Mouse (Mus musculus) intestine, embryonic 14.5 days (tissue): Measurements from ENCODE around the gene Pcp4l1. TPM values are rescaled to one million over a fixed set of nuclear protein-coding genes. Genes with fewer than 3 reads are reported as not detected.
A peak's percentile ranks its signal among the peaks of the same experiment; 100 is the strongest.

Source experiments
- ATAC-seq: fragments of 200-750 bp; cut with Nextera tagmentation; replicated peaks from 2 replicates; pipeline ENCODE4 v1.8.0; 2017; ENCODE audit warnings: low read depth, moderate number of reproducible peaks, moderate TSS enrichment, moderate library complexity; ENCODE audit not compliant: low FRiP score, low TSS enrichment
- DNase-seq: peaks from one replicate; pipeline ENCODE4 v3.0.0-alpha.2; 2018; ENCODE audit warnings: low spot score
- H3K27ac ChIP-seq: fragments of 300-500 bp; sonication (generic); 2 replicates; pipeline ENCODE4 v1.5.1; 2014; ENCODE audit warnings: low read depth, mild to moderate bottlenecking, control low read depth
- H3K27me3 ChIP-seq: fragments of 300-500 bp; sonication (generic); replicated peaks from 2 replicates; pipeline ENCODE4 v1.6.1; 2014; ENCODE audit warnings: low read length, control low read depth; ENCODE audit not compliant: control insufficient read depth, insufficient read depth
- H3K36me3 ChIP-seq: fragments of 300-500 bp; sonication (generic); 2 replicates; pipeline ENCODE4 v1.6.1; 2014; ENCODE audit warnings: low read length, control low read depth; ENCODE audit not compliant: control insufficient read depth, insufficient read depth
- H3K4me1 ChIP-seq: fragments of 300-500 bp; sonication (generic); replicated peaks from 2 replicates; pipeline ENCODE4 v1.6.1; 2014; ENCODE audit warnings: low read length, control low read depth, mixed read lengths; ENCODE audit not compliant: control insufficient read depth, insufficient read depth
- H3K4me2 ChIP-seq: fragments of 300-500 bp; sonication (generic); 2 replicates; pipeline ENCODE4 v1.6.1; 2014; ENCODE audit warnings: low read length
- H3K4me3 ChIP-seq: fragments of 300-500 bp; sonication (generic); 2 replicates; pipeline ENCODE4 v1.5.1; 2014; ENCODE audit warnings: low read depth, low read length, control low read depth, mixed read lengths
- H3K9ac ChIP-seq: fragments of 300-500 bp; sonication (generic); 2 replicates; pipeline ENCODE4 v1.6.1; 2014; ENCODE audit warnings: mild to moderate bottlenecking, low read length
- H3K9me3 ChIP-seq: fragments of 300-500 bp; sonication (generic); 2 replicates; pipeline ENCODE4 v1.6.1; 2016; ENCODE audit warnings: low read length, control low read depth; ENCODE audit not compliant: control insufficient read depth
- WGBS: fragments of 180-500 bp; shearing (Covaris S2); extraction: QIAGEN DNeasy Blood & Tissue Kit; methylation state at CpG from one replicate; pipeline ENCODE4 v1.1.7; 2014; 5-methylcytosine and 5-hydroxymethylcytosine counted together
- polyA plus RNA-seq: library from polyadenylated mRNA; unstranded; fragments of >200 nt; fragmentation: Nextera tagmentation; extraction: Ambion mirVana; gene quantifications from 2 replicates; pipeline ENCODE4 v1.2.1, GENCODE M21; 2014

Gene Pcp4l1
- polyA plus RNA-seq, 1 experiment from 2014 or later = 21.9 TPM

DNA sequence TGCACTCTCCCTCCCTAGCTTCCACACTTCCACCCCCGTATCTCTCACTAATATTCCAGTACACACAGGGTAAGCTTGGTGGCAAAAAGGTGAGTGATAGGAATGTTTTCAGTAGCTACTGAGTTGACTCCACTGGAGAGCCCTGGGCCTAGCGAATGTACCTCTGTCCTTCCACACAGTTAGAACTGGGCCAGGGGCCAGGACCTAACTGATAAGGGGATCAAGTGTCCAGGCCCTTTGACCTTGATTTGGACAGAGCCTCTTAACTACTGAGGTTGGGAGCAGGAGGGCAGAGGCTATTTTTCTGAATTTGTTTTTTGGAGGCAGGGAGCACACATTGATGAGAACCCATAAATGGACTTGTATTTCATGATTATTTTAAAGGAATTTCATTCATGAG is 27.7 kb upstream of the Pcp4l1 start:
- peaks cover 16% of the 10 kb centered on the region for H3K36me3 ChIP-seq
- DNase-seq = no peak
- H3K27me3 ChIP-seq = no peaks in the 10 kb centered on the region
- H3K4me2 ChIP-seq = no peak overlapping the region
- no peak for ATAC-seq
- 70% methylated on average over 2 of the region's 2 CpGs for WGBS
- peaks cover 10% of the 10 kb centered on the region for H3K4me1 ChIP-seq
- no peak overlapping the region for H3K9ac ChIP-seq
- no peaks in the 10 kb centered on the region for H3K9me3 ChIP-seq
- H3K27ac ChIP-seq = no peak overlapping the region
- H3K4me3 ChIP-seq = no peak overlapping the region

DNA sequence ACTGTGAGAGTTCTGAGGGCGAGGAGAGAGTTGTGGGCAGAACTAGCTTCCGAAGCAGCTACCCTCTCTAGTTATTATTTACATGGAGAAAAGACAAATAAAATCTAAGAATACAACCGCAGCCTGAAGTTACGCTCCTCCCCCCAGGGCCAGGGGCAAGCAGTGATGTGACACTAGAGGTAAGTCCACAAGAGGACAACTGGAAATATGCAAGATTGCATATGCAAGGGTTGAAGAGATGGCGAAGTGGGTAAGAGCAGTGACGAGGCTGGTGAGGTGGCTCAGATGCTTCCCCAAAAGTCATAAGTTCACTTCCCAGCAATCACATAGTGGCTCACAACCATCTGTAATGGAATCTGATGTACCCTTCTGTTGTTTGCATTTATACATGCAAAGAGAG is 27.1 kb upstream of the Pcp4l1 start:
- no peaks in the 10 kb centered on the region for H3K27me3 ChIP-seq
- ATAC-seq (no peak), DNase-seq (peak; percentile 56)
- no peaks in the 10 kb centered on the region for H3K9me3 ChIP-seq
- 0 out of 2 replicates have a peak overlapping the region, but pooled peaks have one; percentile 70 for H3K4me3 ChIP-seq
- peaks cover 10% of the 10 kb centered on the region for H3K4me1 ChIP-seq
- peak overlapping the region; percentile 67 for H3K27ac ChIP-seq
- no peak overlapping the region for H3K9ac ChIP-seq
- peaks cover 17% of the 10 kb centered on the region for H3K36me3 ChIP-seq
- WGBS = 79% methylated on average over 6 of the region's 6 CpGs
- H3K4me2 ChIP-seq = peak overlapping the region; percentile 93

DNA sequence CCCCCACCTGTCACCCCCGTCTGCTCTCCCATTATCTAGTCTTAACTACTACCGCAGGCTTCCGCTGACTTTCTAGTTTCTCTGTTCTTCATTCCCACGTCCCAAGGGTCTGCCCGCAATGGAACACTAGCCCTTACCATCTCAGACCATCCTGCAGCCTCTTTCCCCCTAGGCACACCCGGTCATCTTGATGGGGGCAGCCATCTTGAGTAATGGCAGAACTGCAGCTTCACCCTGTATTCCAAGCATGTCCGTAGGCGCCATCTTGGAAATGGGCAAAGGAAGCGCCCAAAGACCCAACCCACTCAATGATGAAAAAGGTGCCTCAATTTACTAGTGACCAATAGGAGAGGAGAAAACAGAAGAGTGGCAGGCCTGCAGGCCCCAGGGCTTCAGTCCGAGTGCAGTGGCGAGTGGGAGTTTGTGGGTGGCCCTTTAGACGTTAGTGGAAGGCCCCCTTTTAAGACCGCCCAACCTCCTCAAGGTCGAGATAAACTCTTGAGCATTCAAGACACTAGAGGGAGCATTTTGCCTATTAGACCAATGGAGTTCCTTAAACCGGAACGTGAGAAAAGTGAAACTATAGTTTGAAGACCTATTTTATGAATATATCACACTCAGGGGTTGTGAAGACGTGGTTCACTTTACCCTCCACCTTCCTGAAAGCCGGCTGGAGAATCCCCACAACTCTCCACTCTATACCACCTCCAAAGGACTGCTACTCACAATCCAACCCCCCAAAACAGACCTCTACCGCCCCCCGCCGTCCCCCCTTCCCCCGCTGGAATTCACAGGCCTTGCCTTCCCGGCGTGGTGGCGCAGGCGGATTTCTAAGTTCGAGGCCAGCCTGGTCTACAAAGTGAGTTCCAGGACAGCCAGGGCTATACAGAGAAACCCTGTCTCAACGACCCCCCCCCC is 26.4 kb upstream of the Pcp4l1 start, which contains the start of gene Tomm40l:
TSS of gene Tomm40l (minus strand) at position 277 of the 918 bp plus-strand sequence.
- H3K9ac ChIP-seq = peak within 1 kb of the TSS; percentile 45
- DNase-seq (peak; percentile 88), ATAC-seq (peak; percentile 97)
- H3K27me3 ChIP-seq = no peaks in the 10 kb centered on the region
- H3K4me2 ChIP-seq = peak within 1 kb of the TSS; percentile 93
- H3K36me3 ChIP-seq = peaks cover 17% of the 10 kb centered on the region
- H3K4me1 ChIP-seq = peaks cover 10% of the 10 kb centered on the region
- H3K9me3 ChIP-seq = no peaks in the 10 kb centered on the region
- 1% methylated on average over 28 of the region's 28 CpGs for WGBS
- H3K4me3 ChIP-seq = peak within 1 kb of the TSS; percentile 70
- H3K27ac ChIP-seq = peak within 1 kb of the TSS; percentile 67

DNA sequence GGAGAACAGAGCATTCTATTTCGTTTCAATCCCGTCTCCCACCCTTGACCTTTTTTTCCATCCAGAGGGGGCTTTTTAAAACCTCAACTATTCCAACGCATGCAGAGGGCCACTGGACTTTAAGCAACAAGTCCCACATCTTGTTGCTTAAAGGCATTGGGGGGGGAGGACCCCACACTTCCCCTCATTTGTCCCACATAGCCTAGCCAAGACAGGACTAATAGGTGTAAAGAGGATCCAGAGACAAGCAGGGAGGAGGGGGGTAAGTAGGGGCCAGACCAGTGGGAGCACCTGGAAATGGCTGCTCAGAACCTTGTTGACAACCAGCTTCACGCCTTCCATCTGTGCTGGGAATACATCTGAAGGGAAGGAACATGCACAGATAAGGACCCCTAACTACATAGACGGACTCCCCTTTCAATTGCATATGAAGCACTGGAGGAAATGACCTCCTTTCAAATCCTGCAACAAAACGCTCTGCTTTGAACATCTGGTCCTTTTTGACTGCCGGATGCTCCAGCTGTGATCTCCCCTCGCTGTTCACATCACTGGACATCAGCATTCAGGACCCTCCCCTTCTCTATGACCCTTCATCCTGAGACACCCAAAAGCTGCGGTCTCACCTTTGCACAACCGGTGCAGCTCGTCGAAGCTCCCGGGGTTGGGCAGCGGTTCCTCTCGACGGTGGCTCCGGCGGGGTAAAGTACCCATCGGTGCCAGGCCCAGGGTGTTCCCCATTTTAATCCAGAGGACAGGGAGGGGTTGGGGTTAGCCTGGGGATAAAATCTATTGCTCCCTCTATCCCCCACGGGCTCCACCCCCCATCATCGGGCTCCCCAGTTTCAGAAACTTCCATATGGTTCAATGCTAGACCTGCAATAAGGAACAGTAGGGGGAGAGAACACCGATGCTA is 25.5 kb upstream of the Pcp4l1 start:
- Histone ChIP-seq H3K4me3 (peak overlapping the region; percentile 70), H3K9me3 (no peaks in the 10 kb centered on the region), H3K27ac (no peak overlapping the region), H3K9ac (peak overlapping the region; percentile 45), H3K4me2 (peak overlapping the region; percentile 93), H3K27me3 (no peaks in the 10 kb centered on the region), H3K36me3 (peaks cover 17% of the 10 kb centered on the region), H3K4me1 (peaks cover 10% of the 10 kb centered on the region)
- DNase-seq = peak; percentile 57
- WGBS = 7% methylated on average over 22 of the region's 22 CpGs
- peak; percentile 6; the same call in 1 of the 2 replicates for ATAC-seq

DNA sequence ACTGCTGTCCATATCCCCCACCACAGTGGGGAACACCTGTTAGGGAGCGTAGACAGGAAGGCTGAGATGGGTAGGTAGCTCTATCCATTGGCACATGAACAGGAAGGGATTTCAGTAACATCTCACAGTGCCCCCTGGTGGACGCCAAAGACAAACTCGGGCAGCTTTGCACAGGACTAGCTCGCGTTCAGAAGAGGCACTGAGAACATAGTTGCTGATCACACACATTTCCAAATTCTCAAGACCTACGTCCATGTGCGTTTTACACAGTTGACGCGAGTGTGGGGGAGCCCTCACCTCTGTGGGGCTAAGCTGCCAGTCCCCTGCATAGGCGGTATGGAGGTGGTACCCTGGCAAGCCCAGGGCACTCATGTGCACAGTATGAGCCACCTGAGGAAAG is 24.8 kb upstream of the Pcp4l1 start:
- Histone ChIP-seq H3K36me3 (peaks cover 17% of the 10 kb centered on the region), H3K4me1 (peaks cover 10% of the 10 kb centered on the region), H3K27ac (no peak overlapping the region), H3K27me3 (no peaks in the 10 kb centered on the region), H3K9me3 (no peaks in the 10 kb centered on the region), H3K4me2 (peak overlapping the region; percentile 93), H3K9ac (no peak overlapping the region), H3K4me3 (peak overlapping the region; percentile 70)
- WGBS = 9% methylated on average over 10 of the region's 10 CpGs
- ATAC-seq (0 out of 2 replicates have a peak, but pooled peaks have one; percentile 11), DNase-seq (peak; percentile 93)

DNA sequence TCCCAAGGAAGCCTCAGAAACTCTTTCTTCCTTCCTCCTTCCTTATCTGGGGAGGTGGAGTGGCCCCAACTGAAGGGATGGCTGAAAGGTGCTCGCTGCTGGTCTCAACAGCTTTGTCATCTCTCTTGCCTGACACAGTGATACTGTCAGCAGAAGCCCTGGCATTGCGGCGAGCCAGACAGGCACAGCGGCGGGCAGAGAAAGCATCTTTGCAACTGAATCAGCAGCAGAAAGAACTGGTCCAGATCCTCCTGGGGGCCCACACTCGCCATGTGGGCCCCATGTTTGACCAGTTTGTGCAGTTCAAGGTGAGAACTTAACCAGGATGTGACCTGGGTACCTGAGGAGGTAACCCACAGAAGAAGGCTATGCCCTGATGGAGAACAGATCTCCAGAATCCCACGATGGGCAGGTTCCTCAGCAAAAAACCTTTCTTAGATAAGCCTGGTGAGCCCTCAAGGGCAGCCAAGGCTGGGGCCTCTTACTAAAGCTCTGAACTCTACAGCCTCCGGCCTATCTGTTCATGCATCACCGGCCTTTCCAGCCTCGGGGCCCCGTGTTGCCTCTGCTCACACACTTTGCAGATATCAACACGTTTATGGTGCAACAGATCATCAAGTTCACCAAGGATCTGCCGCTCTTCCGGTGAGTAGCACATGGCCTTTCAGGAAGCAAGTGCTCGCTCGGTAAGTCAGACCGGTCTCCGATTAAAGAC is 20.3 kb upstream of the Pcp4l1 start:
- H3K9me3 ChIP-seq = no peaks in the 10 kb centered on the region
- no peak overlapping the region for H3K4me2 ChIP-seq
- ATAC-seq (no peak), DNase-seq (no peak)
- WGBS = 88% methylated on average over 18 of the region's 18 CpGs
- peaks cover 5% of the 10 kb centered on the region for H3K4me1 ChIP-seq
- no peak overlapping the region for H3K9ac ChIP-seq
- H3K4me3 ChIP-seq = no peak overlapping the region
- H3K36me3 ChIP-seq = peaks cover 17% of the 10 kb centered on the region
- H3K27me3 ChIP-seq = no peaks in the 10 kb centered on the region
- H3K27ac ChIP-seq = no peak overlapping the region

DNA sequence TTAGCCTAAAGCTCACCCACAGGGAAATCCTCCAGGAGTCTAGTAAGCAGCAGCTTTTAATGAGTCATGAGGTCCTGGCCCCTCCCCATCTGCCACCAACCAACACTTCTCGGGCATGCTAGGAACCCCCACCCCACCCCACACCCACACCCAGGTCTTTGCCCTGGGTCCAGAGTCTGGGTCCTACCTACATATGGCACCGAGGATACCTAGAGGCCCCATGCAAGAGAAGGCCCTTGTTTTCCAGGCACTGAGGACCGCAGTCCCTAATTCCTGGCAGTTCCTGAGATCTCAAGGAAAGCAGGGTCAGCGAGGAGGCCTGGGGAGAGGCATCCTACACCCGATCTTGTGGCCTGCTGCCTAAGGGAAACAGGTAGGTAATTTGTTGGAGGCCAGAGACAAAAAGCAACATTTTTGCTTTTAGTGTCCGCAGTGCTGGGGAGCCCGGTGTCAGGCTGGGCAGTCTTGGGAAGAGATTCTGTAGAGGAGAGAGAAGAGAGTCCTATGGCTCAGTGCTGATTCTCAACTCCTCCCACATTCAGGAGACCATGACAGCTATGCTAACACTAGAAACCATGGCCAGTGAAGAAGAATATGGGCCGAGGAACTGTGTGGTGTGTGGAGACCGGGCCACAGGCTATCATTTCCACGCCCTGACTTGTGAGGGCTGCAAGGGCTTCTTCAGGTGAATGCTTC is 17.9 kb upstream of the Pcp4l1 start, which contains the start of gene Nr1i3:
TSS of gene Nr1i3 (plus strand) at position 170 of the 696 bp plus-strand sequence.
- no peak within 1 kb of the TSS for H3K4me3 ChIP-seq
- 0 out of 2 replicates have a peak, but pooled peaks cover 3% of the 10 kb centered on the region for H3K27me3 ChIP-seq
- DNase-seq (no peak), ATAC-seq (peak; percentile 71)
- H3K9me3 ChIP-seq = no peaks in the 10 kb centered on the region
- no peak within 1 kb of the TSS for H3K9ac ChIP-seq
- H3K27ac ChIP-seq = no peak within 1 kb of the TSS
- H3K4me1 ChIP-seq = no peaks in the 10 kb centered on the region
- WGBS = 67% methylated on average over 10 of the region's 10 CpGs
- no peak within 1 kb of the TSS for H3K4me2 ChIP-seq
- peaks cover 2% of the 10 kb centered on the region for H3K36me3 ChIP-seq
